Mouse (Mus musculus) forebrain, embryonic 16.5 days (tissue): ENCODE data around the gene Gnptg. TPM values are rescaled to one million over a fixed set of nuclear protein-coding genes. Genes with fewer than 3 reads are reported as not detected.

Experiments
- ATAC-seq: fragments of 200-750 bp; cut with Nextera tagmentation; 2 replicates; pipeline ENCODE4 v1.8.0; 2017; ENCODE audit warnings: mild to moderate bottlenecking, moderate library complexity
- H3K27ac ChIP-seq: fragments of 300-500 bp; sonication (generic); 2 replicates; pipeline ENCODE4 v1.5.1; 2014; ENCODE audit warnings: low read length, control low read depth
- H3K27me3 ChIP-seq: fragments of 300-500 bp; sonication (generic); replicated peaks from 2 replicates; pipeline ENCODE4 v1.6.1; 2014; ENCODE audit warnings: low read length; ENCODE audit not compliant: control insufficient read depth, insufficient read depth
- H3K36me3 ChIP-seq: fragments of 300-500 bp; sonication (generic); 2 replicates; pipeline ENCODE4 v1.6.1; 2014; ENCODE audit not compliant: control insufficient read depth, insufficient read depth
- H3K4me1 ChIP-seq: fragments of 300-500 bp; sonication (generic); replicated peaks from 2 replicates; pipeline ENCODE4 v1.6.1; 2014; ENCODE audit warnings: low read length; ENCODE audit not compliant: control insufficient read depth, insufficient read depth
- H3K4me2 ChIP-seq: fragments of 300-500 bp; sonication (generic); 2 replicates; pipeline ENCODE4 v1.6.1; 2014; ENCODE audit warnings: mild to moderate bottlenecking, low read length, control low read depth
- H3K4me3 ChIP-seq: fragments of 300-500 bp; sonication (generic); replicated peaks from 2 replicates; pipeline ENCODE4 v1.5.1; 2014; ENCODE audit warnings: mild to moderate bottlenecking, low read length, control low read depth
- H3K9ac ChIP-seq: fragments of 300-500 bp; sonication (generic); replicated peaks from 2 replicates; pipeline ENCODE4 v1.6.1; 2014; ENCODE audit warnings: low read depth, low read length, control low read depth
- H3K9me3 ChIP-seq: fragments of 300-500 bp; sonication (generic); 2 replicates; pipeline ENCODE4 v1.6.1; 2016; ENCODE audit warnings: low read length; ENCODE audit not compliant: control insufficient read depth
- WGBS: fragments of 180-500 bp; shearing (Covaris S2); extraction: QIAGEN DNeasy Blood & Tissue Kit; methylation state at CpG from one replicate; pipeline ENCODE4 v1.1.7; 2014; 5-methylcytosine and 5-hydroxymethylcytosine counted together
- polyA plus RNA-seq: library from polyadenylated mRNA; unstranded; fragments of >200 nt; fragmentation: Nextera tagmentation; extraction: Ambion mirVana; gene quantifications from 2 replicates; pipeline ENCODE4 v1.2.1, GENCODE M21; 2015

The Gnptg gene
- polyA plus RNA-seq, 1 experiment from 2014 or later: 99.9 TPM

DNA sequence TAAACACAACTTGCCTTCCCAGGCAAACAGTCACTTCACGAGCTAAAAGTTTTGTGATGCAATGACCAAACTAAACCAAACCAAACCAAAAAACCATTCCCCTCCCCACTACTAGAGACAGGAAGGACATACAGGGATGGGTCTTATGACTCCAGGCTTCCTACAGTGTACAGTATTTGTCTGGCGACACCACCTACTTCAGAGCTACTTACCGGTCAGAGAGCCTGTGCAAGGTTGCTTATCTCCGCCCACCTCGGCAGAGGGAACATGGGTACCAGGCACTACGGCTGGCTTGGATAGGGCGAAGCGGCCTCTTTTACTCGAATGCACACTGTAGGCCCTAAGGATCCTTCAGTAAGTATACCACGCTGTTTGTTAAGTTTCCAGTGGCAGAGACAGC is 32.4 kb upstream of the Gnptg start:
- H3K27ac ChIP-seq: peak overlapping the region; percentile 99; the same call in 1 of the 2 replicates
- peak overlapping the region; percentile 100 for H3K4me3 ChIP-seq
- H3K4me2 ChIP-seq: peak overlapping the region; percentile 99
- H3K9me3 ChIP-seq: no peaks in the 10 kb centered on the region
- H3K27me3 ChIP-seq: no peaks in the 10 kb centered on the region
- peaks cover 13% of the 10 kb centered on the region for H3K36me3 ChIP-seq
- H3K9ac ChIP-seq: peak overlapping the region; percentile 99
- ATAC-seq: no peak
- peaks cover 34% of the 10 kb centered on the region for H3K4me1 ChIP-seq
- 0% methylated on average over 10 of the region's 10 CpGs for WGBS

DNA sequence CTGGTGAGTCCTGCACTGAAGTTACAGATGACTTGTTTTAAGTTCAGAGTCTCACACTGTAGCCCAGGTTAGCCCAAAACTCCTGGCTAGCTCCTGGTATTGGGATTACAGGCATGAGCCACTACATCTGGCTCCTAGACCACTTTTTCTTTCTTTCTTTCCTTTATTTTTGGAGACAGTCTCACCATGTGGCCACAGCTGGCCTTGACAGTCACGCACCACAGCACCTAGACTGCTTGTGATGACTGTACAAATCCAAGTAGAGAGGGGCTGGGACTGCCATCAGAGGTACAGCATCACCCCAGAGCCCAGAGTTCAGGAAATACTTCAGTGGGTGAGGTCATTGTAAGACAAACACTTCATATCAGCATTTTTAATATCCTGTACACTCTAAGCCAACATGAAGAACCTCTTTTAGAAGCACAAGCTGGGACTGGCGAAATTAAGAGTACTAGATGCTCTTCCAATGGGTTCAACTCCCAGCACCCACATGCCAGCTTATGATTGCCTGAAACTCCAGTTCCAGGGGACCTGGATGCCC is 30.9 kb upstream of the Gnptg start:
- Histone ChIP-seq H3K36me3 (peaks cover 27% of the 10 kb centered on the region), H3K4me3 (peak overlapping the region; percentile 100; the same call in 1 of the 2 replicates), H3K27me3 (no peaks in the 10 kb centered on the region), H3K9me3 (no peaks in the 10 kb centered on the region), H3K9ac (no peak overlapping the region), H3K4me1 (peaks cover 34% of the 10 kb centered on the region), H3K4me2 (peak overlapping the region; percentile 99), H3K27ac (no peak overlapping the region)
- ATAC-seq: no peak
- 86% methylated on average over 2 of the region's 2 CpGs for WGBS

DNA sequence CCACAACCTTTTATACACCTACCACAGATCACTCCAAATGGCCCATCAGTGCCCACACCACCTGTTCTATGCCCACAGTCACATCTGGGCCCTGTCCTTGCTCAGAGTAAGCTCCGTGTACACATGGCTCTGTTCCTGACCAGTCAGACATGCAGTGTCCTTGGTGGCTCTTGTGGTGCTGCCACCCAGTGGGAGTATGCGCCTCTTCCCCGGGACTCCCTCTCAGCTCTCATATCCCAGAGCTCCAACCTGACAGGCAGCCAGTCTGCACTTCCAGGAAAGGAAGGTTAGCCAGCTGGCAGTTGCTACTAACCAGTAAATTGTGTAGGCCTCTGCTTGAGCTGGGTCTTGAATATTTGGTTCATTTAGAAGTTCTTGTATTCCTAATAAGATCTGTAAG is 24.5 kb upstream of the Gnptg start:
- no peak overlapping the region for H3K4me2 ChIP-seq
- H3K9ac ChIP-seq: no peak overlapping the region
- ATAC-seq: no peak
- no peak overlapping the region for H3K4me3 ChIP-seq
- WGBS: 76% methylated on average over 3 of the region's 3 CpGs
- H3K36me3 ChIP-seq: peaks cover 54% of the 10 kb centered on the region
- peaks cover under 1% of the 10 kb centered on the region for H3K4me1 ChIP-seq
- no peaks in the 10 kb centered on the region for H3K27me3 ChIP-seq
- H3K9me3 ChIP-seq: no peaks in the 10 kb centered on the region
- no peak overlapping the region for H3K27ac ChIP-seq

DNA sequence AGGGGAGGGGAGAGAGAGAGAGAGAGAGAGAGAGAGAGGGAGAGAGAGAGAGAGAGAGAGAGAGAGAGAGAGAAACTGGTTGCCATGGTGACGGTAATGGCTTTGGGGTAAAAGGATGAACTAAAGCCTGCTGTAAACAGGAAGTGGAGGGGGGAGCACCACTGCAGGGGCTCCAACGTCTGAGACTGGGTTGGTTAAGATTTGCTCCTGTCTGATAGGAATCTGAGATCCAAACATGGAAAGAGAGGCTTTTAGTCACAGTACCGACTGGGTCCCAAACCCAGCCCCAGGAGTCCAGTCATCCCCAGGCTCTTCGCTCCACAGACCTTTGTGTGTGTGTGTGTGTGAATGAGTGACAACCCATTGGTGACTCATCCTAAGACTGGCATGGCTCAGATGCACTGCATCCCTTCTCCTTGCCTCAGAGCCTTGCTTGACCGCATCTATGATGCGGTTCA is 17.9 kb upstream of the Gnptg start:
- Histone ChIP-seq H3K27me3 (peaks cover 14% of the 10 kb centered on the region), H3K9me3 (no peaks in the 10 kb centered on the region), H3K4me2 (no peak overlapping the region), H3K4me3 (no peak overlapping the region), H3K9ac (no peak overlapping the region), H3K36me3 (peaks cover 10% of the 10 kb centered on the region; the same call in 1 of the 2 replicates), H3K27ac (no peak overlapping the region), H3K4me1 (peaks cover 21% of the 10 kb centered on the region)
- WGBS: 61% methylated on average over 6 of the region's 6 CpGs
- ATAC-seq: no peak

DNA sequence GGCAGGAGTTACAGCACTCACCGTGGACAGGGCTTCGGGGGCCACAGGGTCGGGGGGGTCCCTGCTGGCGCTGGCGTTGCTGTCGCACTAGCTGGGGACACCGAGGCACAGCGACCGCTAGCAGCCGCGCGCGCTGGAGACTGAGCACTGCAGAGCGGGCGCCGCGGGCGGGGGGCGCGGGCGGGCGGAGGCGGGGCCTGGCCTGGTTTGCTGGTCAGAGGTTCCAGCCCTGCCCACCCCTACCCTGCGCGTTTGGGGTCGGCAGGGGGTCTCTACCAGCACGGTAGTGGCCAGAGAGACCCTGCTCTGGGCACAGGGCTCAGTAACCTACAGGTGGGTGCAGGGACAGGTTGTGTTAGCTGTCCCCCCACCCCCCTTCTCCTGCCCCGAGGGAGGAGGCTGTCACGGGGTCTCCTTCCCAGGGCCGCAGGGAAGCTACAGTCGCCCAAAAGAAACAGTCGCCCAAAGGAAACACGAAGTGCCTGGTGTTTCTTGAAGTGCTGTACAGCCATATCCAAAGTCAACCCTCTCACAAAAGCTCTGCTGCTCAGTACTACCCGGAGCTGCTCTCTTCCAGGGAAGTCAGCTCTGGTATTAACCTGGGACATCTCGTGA is 16.3 kb upstream of the Gnptg start, which contains the start of gene Baiap3:
Gene Baiap3 (minus strand): TSS at position 225 of the 615 bp plus-strand sequence.
- peak; percentile 37 for ATAC-seq
- Histone ChIP-seq H3K27me3 (peaks cover 14% of the 10 kb centered on the region), H3K27ac (no peak within 1 kb of the TSS), H3K9ac (peak within 1 kb of the TSS; percentile 41; the same call in 1 of the 2 replicates), H3K4me2 (peak within 1 kb of the TSS; percentile 44), H3K36me3 (peaks cover 6% of the 10 kb centered on the region; the same call in 1 of the 2 replicates), H3K4me1 (peaks cover 29% of the 10 kb centered on the region), H3K9me3 (no peaks in the 10 kb centered on the region), H3K4me3 (peak within 1 kb of the TSS; percentile 14)
- 3% methylated on average over 35 of the region's 35 CpGs for WGBS

DNA sequence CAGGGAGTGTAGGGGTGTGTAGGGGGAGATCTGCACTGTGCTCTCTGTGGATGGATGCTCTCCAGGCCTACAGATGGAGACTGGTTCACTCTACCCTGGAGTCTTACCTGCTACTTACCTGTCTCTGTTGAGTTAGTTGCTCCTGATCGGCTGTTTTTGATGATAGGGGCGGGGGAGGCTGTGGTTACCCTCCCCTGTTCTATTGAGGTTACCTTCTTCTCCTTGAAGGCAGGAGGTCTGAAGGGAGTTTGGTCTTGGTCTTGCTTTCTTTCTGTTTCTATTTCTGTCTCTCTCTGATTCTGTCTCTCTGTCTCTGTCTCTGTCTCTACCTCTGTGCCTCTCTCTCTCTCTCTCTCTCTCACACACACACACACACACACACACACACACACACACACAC is 15.2 kb upstream of the Gnptg start:
- Histone ChIP-seq H3K9me3 (no peaks in the 10 kb centered on the region), H3K9ac (no peak overlapping the region), H3K36me3 (peaks cover 6% of the 10 kb centered on the region; the same call in 1 of the 2 replicates), H3K4me1 (peaks cover 29% of the 10 kb centered on the region), H3K4me3 (no peak overlapping the region), H3K27me3 (peaks cover 14% of the 10 kb centered on the region), H3K27ac (no peak overlapping the region), H3K4me2 (no peak overlapping the region)
- ATAC-seq: no peak
- WGBS: 73% methylated on average over 2 of the region's 2 CpGs

DNA sequence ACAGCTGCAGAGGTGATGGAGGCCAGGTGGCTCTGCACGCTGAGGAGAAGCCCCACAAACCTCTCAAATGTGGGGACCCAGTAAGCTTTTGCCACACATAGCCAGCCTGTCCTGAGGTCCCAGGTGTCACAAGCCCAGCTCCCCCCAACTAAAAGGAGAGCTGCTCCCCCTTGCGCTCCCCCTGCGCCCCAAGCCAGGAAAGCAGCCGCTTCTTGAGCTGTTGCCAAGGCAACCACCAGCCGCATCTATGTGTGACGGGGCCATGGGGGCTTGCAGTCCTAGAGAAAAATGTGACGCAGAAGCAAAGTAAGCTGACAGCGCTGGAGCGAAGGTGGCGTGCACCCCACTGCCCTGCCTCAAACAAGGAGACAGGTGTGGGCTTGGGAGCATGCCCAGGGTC is 13.8 kb upstream of the Gnptg start:
- Histone ChIP-seq H3K4me3 (no peak overlapping the region), H3K36me3 (peaks cover 2% of the 10 kb centered on the region; the same call in 1 of the 2 replicates), H3K4me1 (peaks cover 29% of the 10 kb centered on the region), H3K9ac (no peak overlapping the region), H3K9me3 (no peaks in the 10 kb centered on the region), H3K4me2 (peak overlapping the region; percentile 17; the same call in 1 of the 2 replicates), H3K27ac (0 out of 2 replicates have a peak overlapping the region, but pooled peaks have one; percentile 23), H3K27me3 (peaks cover 14% of the 10 kb centered on the region)
- 15% methylated on average over 10 of the region's 10 CpGs for WGBS
- no peak for ATAC-seq

DNA sequence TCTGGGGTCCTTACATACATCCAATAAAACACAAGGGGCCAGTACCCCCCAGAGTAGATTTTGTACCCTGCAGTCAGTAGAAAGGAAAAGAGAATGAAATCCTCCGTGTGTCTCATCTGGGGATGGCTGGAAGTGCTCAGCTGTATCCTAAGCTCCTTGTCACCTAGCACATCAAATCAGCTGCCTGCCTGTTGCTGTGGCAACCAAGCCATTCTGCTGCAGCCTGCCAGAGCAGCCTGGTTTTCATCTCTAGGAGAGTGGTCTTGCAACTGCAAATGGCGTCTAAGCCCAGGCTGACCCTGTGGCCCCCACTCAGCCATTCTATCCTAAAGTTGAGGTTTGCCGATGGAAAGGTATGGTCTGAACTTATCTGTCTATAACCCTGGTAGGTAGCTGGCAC is 12.7 kb upstream of the Gnptg start:
- H3K27me3 ChIP-seq: peaks cover 14% of the 10 kb centered on the region
- peak overlapping the region; percentile 63 for H3K27ac ChIP-seq
- 30% methylated on average over 3 of the region's 3 CpGs for WGBS
- H3K9me3 ChIP-seq: no peaks in the 10 kb centered on the region
- peak; percentile 66 for ATAC-seq
- H3K36me3 ChIP-seq: no peaks in the 10 kb centered on the region
- H3K4me1 ChIP-seq: peaks cover 26% of the 10 kb centered on the region
- H3K4me2 ChIP-seq: no peak overlapping the region
- no peak overlapping the region for H3K4me3 ChIP-seq
- no peak overlapping the region for H3K9ac ChIP-seq

DNA sequence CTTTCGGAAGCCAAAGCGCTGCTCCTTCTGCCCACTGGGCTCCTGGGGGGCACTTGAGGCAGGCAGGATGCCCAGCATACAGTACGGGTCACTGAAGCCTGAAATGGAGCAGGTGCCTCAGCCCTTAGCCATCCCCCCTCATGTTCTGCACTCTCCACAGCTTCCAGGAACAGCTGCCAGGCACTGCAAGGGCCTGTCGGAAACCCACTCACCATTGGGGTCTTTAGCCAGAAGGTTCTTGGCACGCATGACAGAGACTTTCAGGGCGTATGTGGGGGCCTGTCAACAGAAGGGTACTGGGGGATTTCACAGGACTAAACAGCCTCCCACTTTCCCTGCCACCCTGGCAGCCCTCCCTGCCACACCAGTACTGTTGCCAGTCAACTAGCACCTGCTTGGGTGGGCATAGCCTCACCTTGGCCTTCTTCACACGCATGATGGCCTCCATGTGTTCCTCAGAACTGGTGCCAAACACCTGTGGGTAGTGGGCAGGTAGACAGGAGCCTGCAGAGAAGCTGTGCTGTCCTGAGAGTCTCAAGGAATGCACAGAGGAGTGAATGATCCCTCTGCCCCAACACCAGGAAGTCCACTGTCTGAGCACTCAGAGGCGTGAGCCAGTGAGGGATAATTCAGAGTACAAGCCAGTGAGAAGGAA is 10.4 kb upstream of the Gnptg start:
- H3K9me3 ChIP-seq: no peaks in the 10 kb centered on the region
- no peak overlapping the region for H3K9ac ChIP-seq
- H3K4me3 ChIP-seq: no peak overlapping the region
- H3K4me2 ChIP-seq: no peak overlapping the region
- WGBS: 81% methylated on average over 8 of the region's 8 CpGs
- H3K27me3 ChIP-seq: peaks cover 9% of the 10 kb centered on the region; the same call in 1 of the 2 replicates
- H3K36me3 ChIP-seq: no peaks in the 10 kb centered on the region
- peaks cover 19% of the 10 kb centered on the region for H3K4me1 ChIP-seq
- no peak overlapping the region for H3K27ac ChIP-seq
- ATAC-seq: no peak
